In genomic region chr7:142091848-142092247, GRCm38 (mm10) we compare ENCODE assay signal across 12 mouse cellular contexts. TPM values are rescaled to one million over a fixed set of nuclear protein-coding genes. Genes with fewer than 3 reads are reported as not detected.
DNase-seq lines count a peak whose midpoint lies in the region; ATAC-seq lines count a peak whose summit lies in the region.
"Had no signal": no experiment of that assay in that cellular context is flagged by ENCODE, and none has a peak within 500 bp of the region (broad histone marks: within the 10 kb centered on the region; RNA-seq: fewer than 3 reads in every experiment).

No protein-coding gene starts in this region.

- intact Hi-C loops in gastrocnemius, postnatal 14 days (cut with DNase I; ENCODE audit: low total_unique reads) = no loop called here

- peaks cover 86% of the 10 kb centered on the region for H3K4me1 ChIP-seq in midbrain, embryonic 10.5 days
- H3K4me1 ChIP-seq in kidney, embryonic 15.5 days = peaks cover 38% of the 10 kb centered on the region

- H3K4me3 ChIP-seq in midbrain, embryonic 10.5 days = peak overlapping the region; percentile 88; the same call in 1 of the 2 replicates
- H3K4me3 ChIP-seq in kidney, embryonic 15.5 days (replicated peaks) = no peak overlapping the region
- H3K4me3 ChIP-seq: embryonic facial prominence, embryonic 13.5 days; limb, embryonic 10.5 days had no signal

- no peak for ATAC-seq in kidney, embryonic 15.5 days (replicated peaks; ENCODE audit: low FRiP score)

- H3K27ac ChIP-seq in midbrain, embryonic 10.5 days (replicated peaks) = peak overlapping the region; percentile 33
- H3K27ac ChIP-seq in kidney, embryonic 15.5 days = no peak overlapping the region
- H3K27ac ChIP-seq: embryonic facial prominence, embryonic 13.5 days; limb, embryonic 10.5 days had no signal

- no peak overlapping the region for H3K9ac ChIP-seq in kidney, embryonic 15.5 days
- H3K9ac ChIP-seq: embryonic facial prominence, embryonic 13.5 days had no signal

- H3K27me3 ChIP-seq in midbrain, embryonic 10.5 days (ENCODE audit: low read depth, poor library complexity, severe bottlenecking) = peaks cover 92% of the 10 kb centered on the region
- H3K27me3 ChIP-seq in kidney, embryonic 15.5 days = peaks cover 66% of the 10 kb centered on the region

- no peaks in the 10 kb centered on the region for H3K9me3 ChIP-seq in midbrain, embryonic 10.5 days (replicated peaks)
- H3K9me3 ChIP-seq in kidney, embryonic 15.5 days (replicated peaks) = no peaks in the 10 kb centered on the region
- H3K9me3 ChIP-seq: embryonic facial prominence, embryonic 13.5 days; limb, embryonic 10.5 days had no signal

- DNase-seq in cerebellum, adult 11-12 months = peak; percentile 43
- DNase-seq in cerebellum, adult 11 months = no peak
- DNase-seq in right cerebral cortex, adult 18-20 months = peak; percentile 66
- DNase-seq in right cerebral cortex, postnatal 25 days = no peak
- no peak for DNase-seq in midbrain, embryonic 10.5 days (ENCODE audit: low spot score)
- no peak for DNase-seq in gastrocnemius, postnatal 14 days
- no peak for DNase-seq in heart, adult 9 months (ENCODE audit: low spot score in 2 of 2)
- DNase-seq: heart, postnatal 36 days had no signal

- peaks cover 15% of the 10 kb centered on the region for H3K36me3 ChIP-seq in midbrain, embryonic 10.5 days
- H3K36me3 ChIP-seq in kidney, embryonic 15.5 days = no peaks in the 10 kb centered on the region
- H3K36me3 ChIP-seq: embryonic facial prominence, embryonic 13.5 days; limb, embryonic 10.5 days had no signal

- H3K4me2 ChIP-seq in kidney, embryonic 15.5 days = no peak overlapping the region
- H3K4me2 ChIP-seq: embryonic facial prominence, embryonic 13.5 days had no signal

- WGBS in midbrain, embryonic 10.5 days = 8% methylated on average over 4 of the region's 4 CpGs
- WGBS in kidney, embryonic 15.5 days = 4% methylated on average over 4 of the region's 4 CpGs

RNA-seq across cellular contexts. Expression of gene Dusp8, which starts 3.8 kb away (rescaled TPM):
- polyA plus RNA-seq in midbrain, embryonic 10.5 days (2016; fragmentation: Nextera tagmentation; extraction: Ambion mirVana) = 6.4 and 13.2 TPM in 2 replicates
- polyA plus RNA-seq in kidney, embryonic 15.5 days (2015; fragmentation: Nextera tagmentation; extraction: Ambion mirVana) = 2.6 and 2.9 TPM in 2 replicates
- total RNA-seq in gastrocnemius, postnatal 14 days (2021) = 10 to 100 TPM; 16.5 to 24.6 TPM

RNA-seq across cellular contexts. Expression of gene Gm45618, which starts 28.7 kb away (rescaled TPM):
- 0.29 TPM in 1 of 2 replicates, not detected in the other for polyA plus RNA-seq in midbrain, embryonic 10.5 days (2016; fragmentation: Nextera tagmentation; extraction: Ambion mirVana)
- polyA plus RNA-seq in kidney, embryonic 15.5 days (2015; fragmentation: Nextera tagmentation; extraction: Ambion mirVana) = not detected in 2 replicates
- not detected for total RNA-seq in gastrocnemius, postnatal 14 days (2021)
- total RNA-seq: heart, postnatal 36 days had no signal
- polyA plus RNA-seq: embryonic facial prominence, embryonic 13.5 days; limb, embryonic 10.5 days; stomach, embryonic 16.5 days had no signal

RNA-seq across cellular contexts. Expression of gene Mob2, which starts 31.0 kb away (rescaled TPM):
- 62.2 and 64.0 TPM in 2 replicates for polyA plus RNA-seq in midbrain, embryonic 10.5 days (2016; fragmentation: Nextera tagmentation; extraction: Ambion mirVana)
- 62.3 and 66.9 TPM in 2 replicates for polyA plus RNA-seq in kidney, embryonic 15.5 days (2015; fragmentation: Nextera tagmentation; extraction: Ambion mirVana)
- total RNA-seq in gastrocnemius, postnatal 14 days (2021) = 10 to 100 TPM; 26.6 to 32.0 TPM

RNA-seq across cellular contexts. Expression of gene Gm39115, which starts 44.0 kb away (rescaled TPM):
- polyA plus RNA-seq in midbrain, embryonic 10.5 days (2016; fragmentation: Nextera tagmentation; extraction: Ambion mirVana) = not detected in 2 replicates
- polyA plus RNA-seq in kidney, embryonic 15.5 days (2015; fragmentation: Nextera tagmentation; extraction: Ambion mirVana) = not detected in 2 replicates
- not detected for total RNA-seq in gastrocnemius, postnatal 14 days (2021)
- total RNA-seq: heart, postnatal 36 days had no signal
- polyA plus RNA-seq: embryonic facial prominence, embryonic 13.5 days; limb, embryonic 10.5 days; stomach, embryonic 16.5 days had no signal

RNA-seq across cellular contexts. Expression of gene Gm45337, which starts 52.6 kb away (rescaled TPM):
- not detected in 2 replicates for polyA plus RNA-seq in midbrain, embryonic 10.5 days (2016; fragmentation: Nextera tagmentation; extraction: Ambion mirVana)
- polyA plus RNA-seq in kidney, embryonic 15.5 days (2015; fragmentation: Nextera tagmentation; extraction: Ambion mirVana) = not detected in 2 replicates
- not detected for total RNA-seq in gastrocnemius, postnatal 14 days (2021)
- total RNA-seq: heart, postnatal 36 days had no signal
- polyA plus RNA-seq: embryonic facial prominence, embryonic 13.5 days; limb, embryonic 10.5 days; stomach, embryonic 16.5 days had no signal

Comparison
In these comparisons a context has a peak if more than half of its experiments do, and no peak if none do; other contexts are left out.
1. DNase-seq: peak in cerebellum, adult 11-12 months (single experiment) and right cerebral cortex, adult 18-20 months (single experiment); none in cerebellum, adult 11 months (single experiment), right cerebral cortex, postnatal 25 days (single experiment), midbrain, embryonic 10.5 days (single experiment), gastrocnemius, postnatal 14 days (single experiment) and heart, adult 9 months (0 of 2).